9 mouse cellular contexts compared by ENCODE assay signal in genomic region chr5:36489225-36489624, GRCm38 (mm10). TPM values are rescaled to one million over a fixed set of nuclear protein-coding genes. Genes with fewer than 3 reads are reported as not detected.
DNase-seq lines count a peak whose midpoint lies in the region; ATAC-seq and TF ChIP-seq lines count a peak whose summit lies in the region.
"Had no signal": no experiment of that assay in that cellular context is flagged by ENCODE, and none has a peak within 500 bp of the region (broad histone marks: within the 10 kb centered on the region; RNA-seq: fewer than 3 reads in every experiment).

No protein-coding gene starts in this region.

- peaks cover 32% of the 10 kb centered on the region for H3K36me3 ChIP-seq in heart, postnatal 0 days (replicated peaks; ENCODE audit: control insufficient read depth, insufficient read depth, low read length)
- H3K36me3 ChIP-seq in heart, embryonic 10.5 days, result peaks cover 32% of the 10 kb centered on the region

- H3K27ac ChIP-seq in heart, postnatal 0 days (ENCODE audit: low read depth), result no peak overlapping the region
- no peak overlapping the region for H3K27ac ChIP-seq in heart, embryonic 10.5 days
- H3K27ac ChIP-seq: neural tube, embryonic 13.5 days had no signal

- no peak for TF ChIP-seq EP300 in heart, postnatal 0 days (IDR thresholded peaks at IDR 0.05; ENCODE audit: low read depth)

- H3K4me3 ChIP-seq in heart, postnatal 0 days (ENCODE audit: low read depth, low read length), result no peak overlapping the region
- H3K4me3 ChIP-seq in heart, embryonic 10.5 days, result no peak overlapping the region
- H3K4me3 ChIP-seq: neural tube, embryonic 13.5 days had no signal

- H3K9me3 ChIP-seq in heart, postnatal 0 days (replicated peaks; ENCODE audit: control insufficient read depth, low read length), result no peaks in the 10 kb centered on the region
- no peaks in the 10 kb centered on the region for H3K9me3 ChIP-seq in heart, embryonic 10.5 days
- H3K9me3 ChIP-seq: neural tube, embryonic 13.5 days had no signal

- 41% methylated on average over 2 of the region's 2 CpGs for WGBS in heart, postnatal 0 days
- WGBS in heart, embryonic 10.5 days, result 58% methylated on average over 2 of the region's 2 CpGs

- DNase-seq in heart, postnatal 0 days (ENCODE audit: low spot score), result peak; percentile 24
- DNase-seq in heart, embryonic 10.5 days (ENCODE audit: low spot score), result no peak
- DNase-seq in urinary bladder, postnatal 14 days (ENCODE audit: low spot score), result peak; percentile 34
- no peak for DNase-seq in urinary bladder, postnatal 4 days (ENCODE audit: low spot score in 2 of 2)
- peak; percentile 62 to 63 for DNase-seq in kidney, postnatal 25 days
- DNase-seq in thymus, postnatal 36 days, result peak; percentile 16 to 32
- no peak for DNase-seq in ovary, postnatal 14 days (ENCODE audit: low spot score)
- DNase-seq in right cerebral cortex, adult 18-20 months, result no peak

- no peak overlapping the region for H3K9ac ChIP-seq in heart, postnatal 0 days (replicated peaks; ENCODE audit: low read depth, low read length)
- H3K9ac ChIP-seq: neural tube, embryonic 13.5 days had no signal

- peaks cover 14% of the 10 kb centered on the region for H3K27me3 ChIP-seq in heart, postnatal 0 days (ENCODE audit: control insufficient read depth, insufficient read depth, low read length)
- H3K27me3 ChIP-seq in heart, embryonic 10.5 days (ENCODE audit: insufficient read depth, poor library complexity, severe bottlenecking), result peaks cover 20% of the 10 kb centered on the region

- no peak for ATAC-seq in heart, postnatal 0 days (ENCODE audit: insufficient read depth, low read depth)

- peaks cover 8% of the 10 kb centered on the region for H3K4me1 ChIP-seq in heart, postnatal 0 days (ENCODE audit: control insufficient read depth, insufficient read depth)
- peaks cover 17% of the 10 kb centered on the region for H3K4me1 ChIP-seq in heart, embryonic 10.5 days

- TF ChIP-seq CTCF in heart, postnatal 0 days (IDR thresholded peaks at IDR 0.05; ENCODE audit: low read depth), result peak; percentile 59

- no peak overlapping the region for H3K4me2 ChIP-seq in heart, postnatal 0 days (ENCODE audit: low read depth, low read length)
- H3K4me2 ChIP-seq: neural tube, embryonic 13.5 days had no signal

RNA-seq across cellular contexts. Expression of gene Ccdc96, which starts 4.8 kb away (rescaled TPM):
- total RNA-seq in heart, postnatal 0 days (2014; rRNA removed; ENCODE audit: low replicate concordance), result not detected in 2 replicates
- 0.19 and 0.25 TPM in 2 replicates for polyA plus RNA-seq in heart, postnatal 0 days (2015; fragmentation: Nextera tagmentation; extraction: Ambion mirVana)
- polyA plus RNA-seq in heart, embryonic 10.5 days (2016; fragmentation: Nextera tagmentation; extraction: Ambion mirVana), result 0.33 and 0.62 TPM in 2 replicates

RNA-seq across cellular contexts. Expression of gene Tada2b, which starts 5.1 kb away (rescaled TPM):
- 10.3 and 13.3 TPM in 2 replicates for total RNA-seq in heart, postnatal 0 days (2014; rRNA removed; ENCODE audit: low replicate concordance)
- 1.2 and 1.7 TPM in 2 replicates for polyA plus RNA-seq in heart, postnatal 0 days (2015; fragmentation: Nextera tagmentation; extraction: Ambion mirVana)
- polyA plus RNA-seq in heart, embryonic 10.5 days (2016; fragmentation: Nextera tagmentation; extraction: Ambion mirVana), result 1.2 and 1.9 TPM in 2 replicates

RNA-seq across cellular contexts. Expression of gene Grpel1, which starts 24.4 kb away (rescaled TPM):
- total RNA-seq in heart, postnatal 0 days (2014; rRNA removed; ENCODE audit: low replicate concordance), result 30.1 and 37.1 TPM in 2 replicates
- polyA plus RNA-seq in heart, postnatal 0 days (2015; fragmentation: Nextera tagmentation; extraction: Ambion mirVana), result 82.8 and 84.0 TPM in 2 replicates
- 69.8 and 74.4 TPM in 2 replicates for polyA plus RNA-seq in heart, embryonic 10.5 days (2016; fragmentation: Nextera tagmentation; extraction: Ambion mirVana)

Comparison
In these comparisons a context has a peak if more than half of its experiments do, and no peak if none do; other contexts are left out.
1. DNase-seq: peak in heart, postnatal 0 days (single experiment), urinary bladder, postnatal 14 days (single experiment), kidney, postnatal 25 days (2 of 2) and thymus, postnatal 36 days (2 of 2); none in heart, embryonic 10.5 days (single experiment), urinary bladder, postnatal 4 days (0 of 2), ovary, postnatal 14 days (single experiment) and right cerebral cortex, adult 18-20 months (single experiment).